Mouse (Mus musculus): ENCODE measurements at regions not wholly inside any gene's neighbourhood (a gene's known extent, or its start where the extent isn't known, plus 50 kb on each side); places are given as distances from the start of the nearest gene placed in this dataset.

- no peak for TF ChIP-seq CTCF (IDR thresholded peaks at IDR 0.05; ENCODE audit: control insufficient read depth, insufficient read depth, insufficient read length)
- no peak for TF ChIP-seq CEBPB (IDR thresholded peaks at IDR 0.05; ENCODE audit: low read depth)
- no peak for TF ChIP-seq USF1 (IDR thresholded peaks at IDR 0.05; ENCODE audit: low read depth)
- TF ChIP-seq MYOD1 (IDR thresholded peaks at IDR 0.05; ENCODE audit: control insufficient read depth, insufficient read length, low read depth), result no peak
Observed at GRCm38 (mm10) chrX:11190851-11191250, 108.2 kb upstream of the H2al1a start.

Measured in C2C12 (cell line).